Mouse (Mus musculus): ENCODE data around the gene Cep152. TPM values are rescaled to one million over a fixed set of nuclear protein-coding genes. Genes with fewer than 3 reads are reported as not detected.

The Cep152 gene
- polyA plus RNA-seq, 1 experiment from 2014 or later, result 7.4 TPM

- Histone ChIP-seq H3K4me1 (ENCODE audit: insufficient read depth, low read length) (no peaks in the 10 kb centered on the region), H3K9me3 (ENCODE audit: low read length) (no peaks in the 10 kb centered on the region), H3K27me3 (ENCODE audit: insufficient read depth, low read length) (no peaks in the 10 kb centered on the region), H3K9ac (replicated peaks; ENCODE audit: low read length) (no peak overlapping the region), H3K27ac (ENCODE audit: low read length) (no peak overlapping the region), H3K36me3 (ENCODE audit: insufficient read depth, low read length) (no peaks in the 10 kb centered on the region), H3K4me3 (ENCODE audit: low read length) (no peak overlapping the region), H3K4me2 (replicated peaks; ENCODE audit: low read depth, low read length) (no peak overlapping the region)
- 80% methylated on average over 7 of the region's 7 CpGs for WGBS
- no peak for ATAC-seq (ENCODE audit: low FRiP score, low TSS enrichment)
Measured at GRCm38 (mm10) chr2:125541451-125541850, 83.5 kb downstream of the Cep152 start.

GRCm38 (mm10) chr2:125540579-125540978 is 84.3 kb downstream of the Cep152 start:
- H3K27ac ChIP-seq (ENCODE audit: low read length), result no peak overlapping the region
- H3K4me2 ChIP-seq (replicated peaks; ENCODE audit: low read depth, low read length), result no peak overlapping the region
- ATAC-seq (ENCODE audit: low FRiP score, low TSS enrichment), result no peak
- no peaks in the 10 kb centered on the region for H3K27me3 ChIP-seq (ENCODE audit: insufficient read depth, low read length)
- no peak overlapping the region for H3K9ac ChIP-seq (replicated peaks; ENCODE audit: low read length)
- WGBS, result 64% methylated on average over 7 of the region's 7 CpGs
- no peak overlapping the region for H3K4me3 ChIP-seq (ENCODE audit: low read length)
- H3K36me3 ChIP-seq (ENCODE audit: insufficient read depth, low read length), result no peaks in the 10 kb centered on the region
- no peaks in the 10 kb centered on the region for H3K9me3 ChIP-seq (ENCODE audit: low read length)
- H3K4me1 ChIP-seq (ENCODE audit: insufficient read depth, low read length), result no peaks in the 10 kb centered on the region

- no peak for ATAC-seq (ENCODE audit: low FRiP score, low TSS enrichment)
- H3K9me3 ChIP-seq (ENCODE audit: low read length), result no peaks in the 10 kb centered on the region
- H3K27ac ChIP-seq (ENCODE audit: low read length), result no peak overlapping the region
- H3K36me3 ChIP-seq (ENCODE audit: insufficient read depth, low read length), result no peaks in the 10 kb centered on the region
- 80% methylated on average over 3 of the region's 3 CpGs for WGBS
- no peak overlapping the region for H3K4me2 ChIP-seq (replicated peaks; ENCODE audit: low read depth, low read length)
- no peak overlapping the region for H3K4me3 ChIP-seq (ENCODE audit: low read length)
- H3K27me3 ChIP-seq (ENCODE audit: insufficient read depth, low read length), result no peaks in the 10 kb centered on the region
- no peaks in the 10 kb centered on the region for H3K4me1 ChIP-seq (ENCODE audit: insufficient read depth, low read length)
- H3K9ac ChIP-seq (replicated peaks; ENCODE audit: low read length), result no peak overlapping the region
Measured at GRCm38 (mm10) chr2:125539640-125540039, 85.3 kb downstream of the Cep152 start.

GRCm38 (mm10) chr2:125530665-125531064 is 94.2 kb downstream of the Cep152 start:
- Histone ChIP-seq H3K9me3 (ENCODE audit: low read length) (no peaks in the 10 kb centered on the region), H3K4me1 (ENCODE audit: insufficient read depth, low read length) (no peaks in the 10 kb centered on the region), H3K9ac (replicated peaks; ENCODE audit: low read length) (no peak overlapping the region), H3K4me2 (replicated peaks; ENCODE audit: low read depth, low read length) (no peak overlapping the region), H3K4me3 (ENCODE audit: low read length) (no peak overlapping the region), H3K27me3 (ENCODE audit: insufficient read depth, low read length) (no peaks in the 10 kb centered on the region), H3K27ac (ENCODE audit: low read length) (no peak overlapping the region), H3K36me3 (ENCODE audit: insufficient read depth, low read length) (no peaks in the 10 kb centered on the region)
- ATAC-seq (ENCODE audit: low FRiP score, low TSS enrichment), result no peak
- 73% methylated on average over 6 of the region's 6 CpGs for WGBS

- no peaks in the 10 kb centered on the region for H3K4me1 ChIP-seq (ENCODE audit: insufficient read depth, low read length)
- no peaks in the 10 kb centered on the region for H3K27me3 ChIP-seq (ENCODE audit: insufficient read depth, low read length)
- H3K9ac ChIP-seq (replicated peaks; ENCODE audit: low read length), result no peak overlapping the region
- no peaks in the 10 kb centered on the region for H3K9me3 ChIP-seq (ENCODE audit: low read length)
- WGBS, result 86% methylated on average over 5 of the region's 5 CpGs
- H3K36me3 ChIP-seq (ENCODE audit: insufficient read depth, low read length), result no peaks in the 10 kb centered on the region
- H3K4me3 ChIP-seq (ENCODE audit: low read length), result no peak overlapping the region
- H3K27ac ChIP-seq (ENCODE audit: low read length), result no peak overlapping the region
- no peak for ATAC-seq (ENCODE audit: low FRiP score, low TSS enrichment)
- H3K4me2 ChIP-seq (replicated peaks; ENCODE audit: low read depth, low read length), result no peak overlapping the region
Measured at GRCm38 (mm10) chr2:125526566-125526965, 98.3 kb downstream of the Cep152 start.

- H3K9me3 ChIP-seq (ENCODE audit: low read length), result no peaks in the 10 kb centered on the region
- H3K4me2 ChIP-seq (replicated peaks; ENCODE audit: low read depth, low read length), result no peak overlapping the region
- H3K9ac ChIP-seq (replicated peaks; ENCODE audit: low read length), result no peak overlapping the region
- no peak for ATAC-seq (ENCODE audit: low FRiP score, low TSS enrichment)
- WGBS, result 71% methylated on average over 2 of the region's 2 CpGs
- H3K27me3 ChIP-seq (ENCODE audit: insufficient read depth, low read length), result no peaks in the 10 kb centered on the region
- no peaks in the 10 kb centered on the region for H3K4me1 ChIP-seq (ENCODE audit: insufficient read depth, low read length)
- no peak overlapping the region for H3K27ac ChIP-seq (ENCODE audit: low read length)
- no peaks in the 10 kb centered on the region for H3K36me3 ChIP-seq (ENCODE audit: insufficient read depth, low read length)
- H3K4me3 ChIP-seq (ENCODE audit: low read length), result no peak overlapping the region
Measured at GRCm38 (mm10) chr2:125525484-125525883, 99.4 kb downstream of the Cep152 start.

GRCm38 (mm10) chr2:125516594-125516993 is 108.3 kb downstream of the Cep152 start:
- no peaks in the 10 kb centered on the region for H3K9me3 ChIP-seq (ENCODE audit: low read length)
- peaks cover 6% of the 10 kb centered on the region; the same call in 1 of the 2 replicates for H3K4me1 ChIP-seq (ENCODE audit: insufficient read depth, low read length)
- H3K4me3 ChIP-seq (ENCODE audit: low read length), result no peak overlapping the region
- peak overlapping the region; percentile 65; the same call in 1 of the 2 replicates for H3K27ac ChIP-seq (ENCODE audit: low read length)
- H3K9ac ChIP-seq (replicated peaks; ENCODE audit: low read length), result no peak overlapping the region
- H3K27me3 ChIP-seq (ENCODE audit: insufficient read depth, low read length), result no peaks in the 10 kb centered on the region
- H3K4me2 ChIP-seq (replicated peaks; ENCODE audit: low read depth, low read length), result no peak overlapping the region
- WGBS, result 4% methylated on average over 4 of the region's 4 CpGs
- ATAC-seq (ENCODE audit: low FRiP score, low TSS enrichment), result peak; percentile 93
- no peaks in the 10 kb centered on the region for H3K36me3 ChIP-seq (ENCODE audit: insufficient read depth, low read length)

- H3K4me1 ChIP-seq (ENCODE audit: insufficient read depth, low read length), result peaks cover 6% of the 10 kb centered on the region; the same call in 1 of the 2 replicates
- H3K27ac ChIP-seq (ENCODE audit: low read length), result no peak overlapping the region
- 71% methylated on average over 12 of the region's 12 CpGs for WGBS
- H3K27me3 ChIP-seq (ENCODE audit: insufficient read depth, low read length), result no peaks in the 10 kb centered on the region
- H3K36me3 ChIP-seq (ENCODE audit: insufficient read depth, low read length), result no peaks in the 10 kb centered on the region
- ATAC-seq (ENCODE audit: low FRiP score, low TSS enrichment), result no peak
- H3K4me2 ChIP-seq (replicated peaks; ENCODE audit: low read depth, low read length), result no peak overlapping the region
- H3K9me3 ChIP-seq (ENCODE audit: low read length), result no peaks in the 10 kb centered on the region
- no peak overlapping the region for H3K9ac ChIP-seq (replicated peaks; ENCODE audit: low read length)
- no peak overlapping the region for H3K4me3 ChIP-seq (ENCODE audit: low read length)
Measured at GRCm38 (mm10) chr2:125515291-125516057, 109.4 kb downstream of the Cep152 start.

GRCm38 (mm10) chr2:125514391-125514790 is 110.5 kb downstream of the Cep152 start:
- H3K36me3 ChIP-seq (ENCODE audit: insufficient read depth, low read length), result no peaks in the 10 kb centered on the region
- H3K4me1 ChIP-seq (ENCODE audit: insufficient read depth, low read length), result peaks cover 6% of the 10 kb centered on the region; the same call in 1 of the 2 replicates
- H3K27ac ChIP-seq (ENCODE audit: low read length), result no peak overlapping the region
- H3K4me2 ChIP-seq (replicated peaks; ENCODE audit: low read depth, low read length), result no peak overlapping the region
- no peak overlapping the region for H3K4me3 ChIP-seq (ENCODE audit: low read length)
- no peaks in the 10 kb centered on the region for H3K9me3 ChIP-seq (ENCODE audit: low read length)
- 71% methylated on average over 3 of the region's 3 CpGs for WGBS
- no peaks in the 10 kb centered on the region for H3K27me3 ChIP-seq (ENCODE audit: insufficient read depth, low read length)
- 0 out of 2 replicates have a peak, but pooled peaks have one; percentile 27 for ATAC-seq (ENCODE audit: low FRiP score, low TSS enrichment)
- no peak overlapping the region for H3K9ac ChIP-seq (replicated peaks; ENCODE audit: low read length)

Data from kidney, embryonic 16.5 days (tissue).